Mouse (Mus musculus): ENCODE data around the gene Pcnx2.

- no peak for TF ChIP-seq MAX (IDR thresholded peaks at IDR 0.05; ENCODE audit: low read depth)
- TF ChIP-seq POLR2A (IDR thresholded peaks at IDR 0.05; ENCODE audit: insufficient read length, low read depth) = no peak
- no peak for TF ChIP-seq TCF12 (IDR thresholded peaks at IDR 0.05; ENCODE audit: insufficient read depth, poor library complexity, severe bottlenecking)
- no peak for TF ChIP-seq E2F4 (IDR thresholded peaks at IDR 0.05; ENCODE audit: insufficient read depth)
- TF ChIP-seq USF1 (IDR thresholded peaks at IDR 0.05; ENCODE audit: low read depth) = no peak
- no peak for TF ChIP-seq TCF3 (IDR thresholded peaks at IDR 0.05; ENCODE audit: insufficient read length, low read depth)
- TF ChIP-seq POLR2AphosphoS2 (IDR thresholded peaks at IDR 0.05; ENCODE audit: insufficient read length, low read depth) = no peak
- no peak for TF ChIP-seq CEBPB (IDR thresholded peaks at IDR 0.05; ENCODE audit: insufficient read depth, poor library complexity, severe bottlenecking)
- TF ChIP-seq MYOG (IDR thresholded peaks at IDR 0.05; ENCODE audit: control insufficient read depth in 1 of 3, insufficient read depth in 1 of 3, insufficient read length in 2 of 3, low read depth in 2 of 3) = no peak
- TF ChIP-seq MYOD1 (IDR thresholded peaks at IDR 0.05; ENCODE audit: control insufficient read depth in 1 of 3, insufficient read length in 2 of 3, low read depth in 2 of 3) = no peak
- TF ChIP-seq REST (IDR thresholded peaks at IDR 0.05; ENCODE audit: insufficient read depth, insufficient read length) = no peak
Measured at GRCm38 (mm10) chr8:125792816-125793455, 105.2 kb downstream of the Pcnx2 start.

Measured in myocyte (in vitro differentiated cells).